Mouse (Mus musculus) adrenal gland, adult 8-10 months (tissue): Measurements from ENCODE around the gene Slc35e2. TPM values are rescaled to one million over a fixed set of nuclear protein-coding genes. Genes with fewer than 3 reads are reported as not detected.
"Not testable (repeated sequence)": the region's sequence is repeated elsewhere in the genome, so short reads cannot be mapped to it uniquely, and the experiment has no call there.

ENCODE experiments used
- DNase-seq: peaks from one replicate; pipeline ENCODE4 v3.0.0; 2022
- total RNA-seq, 4 experiments: library from RNA; stranded (reverse); gene quantifications; 2 replicates each; pipeline ENCODE4 v1.2.4; 2022

Gene Slc35e2
- total RNA-seq: 10 to 100 TPM; 38.8 to 54.2 (median 44.9) TPM

GRCm38 (mm10) chr4:155601091-155601996 is at the start of gene Slc35e2:
Slc35e2 (plus strand) TSS chr4:155601416.
- DNase-seq: peak; percentile 86

GRCm38 (mm10) chr4:155552917-155553532 is 48.2 kb upstream of the Slc35e2 start:
- DNase-seq: no peak

- DNase-seq: no peak
These were observed 46.3 kb upstream of the Slc35e2 start for GRCm38 (mm10) chr4:155554880-155555279.

- DNase-seq: no peak
These were observed 45.8 kb upstream of the Slc35e2 start for GRCm38 (mm10) chr4:155555464-155555863.

GRCm38 (mm10) chr4:155559454-155559853 is 41.8 kb upstream of the Slc35e2 start:
- DNase-seq: no peak

- DNase-seq: no peak
These were observed 40.3 kb upstream of the Slc35e2 start for GRCm38 (mm10) chr4:155560932-155561331.

GRCm38 (mm10) chr4:155561661-155562442 is 39.4 kb upstream of the Slc35e2 start, which contains the start of gene Nadk:
Nadk (plus strand) TSS chr4:155562378.
- no peak for DNase-seq

GRCm38 (mm10) chr4:155562725-155563399 is 38.4 kb upstream of the Slc35e2 start:
- DNase-seq: peak; percentile 74

GRCm38 (mm10) chr4:155563400-155564231 is 37.6 kb upstream of the Slc35e2 start:
- DNase-seq: peak; percentile 96

- no peak for DNase-seq
These were observed 36.7 kb upstream of the Slc35e2 start for GRCm38 (mm10) chr4:155564315-155565069.

GRCm38 (mm10) chr4:155566555-155566954 is 34.7 kb upstream of the Slc35e2 start:
- no peak for DNase-seq

- no peak for DNase-seq
These were observed 33.0 kb upstream of the Slc35e2 start for GRCm38 (mm10) chr4:155568170-155568569.

GRCm38 (mm10) chr4:155568632-155569370 is 32.4 kb upstream of the Slc35e2 start:
- DNase-seq: no peak

- DNase-seq: no peak
These were observed 31.4 kb upstream of the Slc35e2 start for GRCm38 (mm10) chr4:155569818-155570217.

- DNase-seq: not testable (repeated sequence)
These were observed 30.9 kb upstream of the Slc35e2 start for GRCm38 (mm10) chr4:155570315-155570714.

GRCm38 (mm10) chr4:155571442-155571841 is 29.8 kb upstream of the Slc35e2 start:
- no peak for DNase-seq

GRCm38 (mm10) chr4:155573155-155573554 is 28.1 kb upstream of the Slc35e2 start:
- DNase-seq: no peak

GRCm38 (mm10) chr4:155573876-155574275 is 27.3 kb upstream of the Slc35e2 start:
- no peak for DNase-seq

- no peak for DNase-seq
These were observed 26.3 kb upstream of the Slc35e2 start for GRCm38 (mm10) chr4:155574931-155575330.

- DNase-seq: no peak
These were observed 25.7 kb upstream of the Slc35e2 start for GRCm38 (mm10) chr4:155575521-155575920.
